Mouse (Mus musculus): ENCODE results near the gene Vcp. TPM values are rescaled to one million over a fixed set of nuclear protein-coding genes. Genes with fewer than 3 reads are reported as not detected.
A peak's percentile ranks its signal among the peaks of the same experiment; 100 is the strongest.

Gene Vcp
- total RNA-seq, 2 experiments from 2014 or later, result 177 to 190 TPM

GRCm38 (mm10) chr4:42978062-42978461, 22.2 kb downstream of the Vcp start:
- no peak for DNase-seq (ENCODE audit: low spot score in 2 of 2)

- no peak for DNase-seq (ENCODE audit: low spot score in 2 of 2)
Observed at GRCm38 (mm10) chr4:42973868-42974267, 26.4 kb downstream of the Vcp start.

- no peak for DNase-seq (ENCODE audit: low spot score in 2 of 2)
Observed at GRCm38 (mm10) chr4:42972952-42973351, 27.4 kb downstream of the Vcp start.

GRCm38 (mm10) chr4:42969304-42969703, 31.0 kb downstream of the Vcp start, which contains the start of gene 1700022I11Rik:
TSS of gene 1700022I11Rik (plus strand) at chr4:42969604.
- DNase-seq (ENCODE audit: low spot score in 2 of 2), result no peak

DNA sequence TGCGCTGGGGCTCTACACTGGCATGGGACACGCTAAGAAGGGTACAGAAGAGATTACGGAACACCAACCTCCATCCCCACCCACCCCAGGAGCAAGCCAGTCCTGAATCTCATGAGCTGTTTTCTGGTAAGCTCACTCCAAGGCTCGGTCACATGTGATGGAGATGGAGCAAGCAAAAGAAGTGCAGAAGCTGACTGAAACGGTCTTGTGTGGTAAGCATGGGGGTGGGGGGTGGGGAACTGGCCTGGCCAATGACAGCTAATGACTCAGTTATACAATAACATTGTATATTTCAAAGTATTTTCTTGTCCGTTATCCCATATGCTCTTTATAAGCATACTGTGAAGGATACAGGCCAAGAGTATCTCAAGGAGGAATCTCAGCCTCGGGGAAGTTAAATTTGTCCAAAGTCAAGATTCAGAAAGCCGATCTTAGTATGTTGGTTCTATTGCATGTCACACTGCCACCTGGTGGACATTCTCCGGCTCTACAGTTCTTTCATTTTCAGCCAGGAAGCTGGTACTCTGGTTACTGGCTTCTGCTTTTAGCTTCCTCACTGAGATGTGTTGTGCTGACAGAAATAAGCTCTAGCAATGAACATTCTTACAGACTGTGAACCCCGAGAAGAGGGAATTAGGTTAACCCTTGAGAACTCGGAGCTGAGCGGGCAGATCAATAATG, 35.1 kb downstream of the Vcp start:
- peak in 1 of 2 experiments; percentile 75 for DNase-seq (ENCODE audit: low spot score in 2 of 2)

DNA sequence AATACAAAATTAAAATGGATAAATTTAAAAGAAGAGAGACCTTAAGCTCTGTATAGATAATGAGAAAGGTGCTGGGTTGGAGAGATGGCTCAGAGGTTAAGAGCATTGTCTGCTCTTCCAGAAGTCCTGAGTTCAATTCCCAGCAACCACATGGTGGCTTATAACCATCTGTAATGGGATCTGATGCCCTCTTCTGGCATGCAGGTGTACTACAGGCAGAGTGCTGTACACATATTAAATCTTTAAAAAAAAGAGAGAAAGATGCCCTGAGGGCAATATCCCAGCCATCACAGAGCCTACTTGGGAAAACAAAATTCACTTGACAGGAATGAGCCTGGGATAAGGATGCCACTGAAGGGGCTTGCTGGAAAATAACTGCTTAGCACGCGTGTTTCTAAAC, 36.8 kb downstream of the Vcp start:
- DNase-seq (ENCODE audit: low spot score in 2 of 2), result no peak

GRCm38 (mm10) chr4:42961592-42961991, 38.7 kb downstream of the Vcp start:
- peak; percentile 50 to 84 for DNase-seq (ENCODE audit: low spot score in 2 of 2)

- DNase-seq (ENCODE audit: low spot score in 2 of 2), result no peak
Observed at GRCm38 (mm10) chr4:42959382-42959781, 40.9 kb downstream of the Vcp start.

GRCm38 (mm10) chr4:42958942-42959341, 41.4 kb downstream of the Vcp start:
- no peak for DNase-seq (ENCODE audit: low spot score in 2 of 2)

DNA sequence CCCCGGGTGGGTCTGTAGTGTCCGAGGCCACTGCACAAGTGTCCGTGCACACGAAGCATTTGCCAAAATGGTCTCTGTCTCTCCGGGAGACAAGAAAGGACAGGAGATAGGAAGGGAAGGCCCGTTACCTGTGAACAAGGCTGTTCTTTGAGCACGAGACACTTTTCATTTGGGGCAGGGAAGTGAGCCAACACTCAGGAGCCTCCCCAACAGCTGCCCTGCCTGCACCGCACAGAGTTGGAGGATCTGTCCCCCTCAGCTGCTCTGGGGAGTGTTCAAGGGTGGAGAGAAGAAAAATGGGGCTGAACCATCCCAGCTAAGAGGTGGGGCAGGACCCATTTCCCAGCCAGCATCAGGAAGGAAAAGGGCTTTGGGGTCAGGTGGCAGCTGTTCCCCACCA, 42.3 kb downstream of the Vcp start:
- no peak for DNase-seq (ENCODE audit: low spot score in 2 of 2)

DNA sequence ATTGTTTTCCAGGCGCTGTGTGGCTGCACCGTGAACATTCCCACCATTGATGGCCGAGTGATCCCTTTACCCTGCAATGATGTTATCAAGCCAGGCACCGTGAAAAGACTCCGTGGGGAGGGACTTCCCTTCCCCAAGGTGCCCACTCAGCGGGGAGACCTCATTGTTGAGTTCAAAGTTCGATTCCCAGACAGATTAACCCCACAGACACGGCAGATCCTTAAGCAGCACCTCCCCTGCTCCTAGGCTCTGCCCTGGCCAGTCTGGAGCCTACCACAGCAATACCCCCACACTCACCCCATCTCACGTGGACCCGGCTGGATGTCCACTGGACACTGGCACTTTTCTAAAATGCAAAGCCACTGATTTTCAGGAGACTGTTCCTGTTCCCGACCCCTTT, 43.0 kb downstream of the Vcp start:
- no peak for DNase-seq (ENCODE audit: low spot score in 2 of 2)

GRCm38 (mm10) chr4:42956581-42956980, 43.7 kb downstream of the Vcp start:
- no peak for DNase-seq (ENCODE audit: low spot score in 2 of 2)

GRCm38 (mm10) chr4:42955200-42955599, 45.1 kb downstream of the Vcp start:
- DNase-seq (ENCODE audit: low spot score in 2 of 2), result no peak

GRCm38 (mm10) chr4:42954297-42954696, 46.0 kb downstream of the Vcp start:
- peak; percentile 70 to 90 for DNase-seq (ENCODE audit: low spot score in 2 of 2)

DNA sequence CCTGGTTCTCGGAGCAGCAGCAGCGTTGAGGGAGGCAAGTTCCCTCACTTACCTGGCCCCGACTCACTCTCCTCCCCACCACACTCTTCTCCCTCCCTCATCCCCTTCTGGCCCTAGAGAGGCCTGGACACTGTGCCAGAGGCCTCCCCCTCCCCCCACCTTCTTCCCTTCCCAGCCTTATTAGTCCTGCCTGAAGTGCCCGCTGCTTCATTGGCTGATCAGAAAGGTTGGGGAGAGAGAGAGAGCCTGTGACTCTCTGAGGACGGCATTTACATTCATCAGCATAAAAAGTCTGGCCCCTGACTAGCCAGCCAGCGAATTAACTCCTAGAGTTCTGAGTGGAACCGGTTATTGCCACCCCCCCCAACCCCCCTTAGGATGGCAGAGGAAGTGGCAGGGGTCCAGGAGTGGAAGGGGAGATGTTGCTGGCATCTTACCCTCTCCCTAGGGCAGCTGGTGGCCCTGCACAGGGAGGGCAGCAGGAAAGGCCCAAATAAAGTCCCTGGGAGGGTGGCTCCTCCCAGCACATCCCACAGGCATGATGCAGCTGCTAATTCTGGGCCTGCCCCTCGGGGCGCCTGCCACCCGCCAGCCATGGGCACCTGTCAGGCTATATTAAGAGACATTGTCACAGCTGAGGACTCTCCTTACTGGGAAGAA, 46.7 kb downstream of the Vcp start:
- DNase-seq (ENCODE audit: low spot score in 2 of 2), result peak; percentile 13 to 47

- DNase-seq (ENCODE audit: low spot score in 2 of 2), result peak in 1 of 2 experiments; percentile 18
Observed at GRCm38 (mm10) chr4:42952563-42952962, 47.7 kb downstream of the Vcp start.

- DNase-seq (ENCODE audit: low spot score in 2 of 2), result peak in 1 of 2 experiments; percentile 17
Observed at GRCm38 (mm10) chr4:42951206-42952195, 48.8 kb downstream of the Vcp start.

DNA sequence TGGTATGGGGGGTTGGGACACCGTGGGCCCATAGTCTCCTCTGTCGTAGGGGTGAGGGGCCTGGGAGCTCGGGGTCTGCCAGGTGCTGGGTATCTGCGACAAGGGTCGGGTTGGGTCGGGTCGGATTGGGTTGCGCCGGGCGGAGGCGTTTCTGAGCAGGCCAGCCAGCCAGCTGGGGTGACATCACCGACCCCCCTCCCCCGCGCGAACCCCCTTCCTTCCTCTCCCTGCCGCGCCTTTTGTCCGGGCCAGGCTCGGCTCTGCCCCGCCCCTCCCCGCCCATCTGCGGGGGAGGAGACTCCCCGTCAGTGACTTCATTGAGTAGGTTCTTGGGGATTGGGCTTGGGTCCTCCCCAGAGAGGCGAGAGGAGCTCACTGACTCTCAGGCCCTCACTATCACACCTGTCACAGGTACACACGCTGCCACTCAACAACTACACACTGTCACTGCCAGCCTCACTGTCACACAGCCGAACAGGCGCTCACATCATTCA, 50.2 kb downstream of the Vcp start:
- DNase-seq (ENCODE audit: low spot score in 2 of 2), result peak; percentile 80 to 91

DNA sequence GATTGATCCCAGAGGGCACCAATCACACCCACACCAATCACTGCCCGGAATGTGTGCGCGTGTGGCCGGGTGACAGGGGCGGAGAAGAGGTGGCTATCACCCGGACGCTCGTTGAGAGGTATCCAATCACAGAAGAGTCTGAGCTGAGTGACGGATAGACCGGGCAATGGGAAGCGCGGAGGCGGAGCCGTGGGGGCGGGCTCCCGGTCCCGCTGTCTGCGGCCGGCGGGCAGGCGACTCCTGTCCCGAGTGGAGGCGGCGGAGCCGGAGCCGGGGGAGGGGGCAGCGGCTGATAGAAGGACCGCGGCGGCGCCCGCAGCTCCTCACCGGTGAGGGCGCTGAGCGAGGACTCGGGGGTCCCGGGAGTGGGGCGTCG, 50.6 kb downstream of the Vcp start, which contains the start of gene Dnajb5:
Gene Dnajb5, plus strand, starts transcription at position 139 of the 376 bp plus-strand sequence.
- peak; percentile 99 for DNase-seq (ENCODE audit: low spot score in 2 of 2)

DNA sequence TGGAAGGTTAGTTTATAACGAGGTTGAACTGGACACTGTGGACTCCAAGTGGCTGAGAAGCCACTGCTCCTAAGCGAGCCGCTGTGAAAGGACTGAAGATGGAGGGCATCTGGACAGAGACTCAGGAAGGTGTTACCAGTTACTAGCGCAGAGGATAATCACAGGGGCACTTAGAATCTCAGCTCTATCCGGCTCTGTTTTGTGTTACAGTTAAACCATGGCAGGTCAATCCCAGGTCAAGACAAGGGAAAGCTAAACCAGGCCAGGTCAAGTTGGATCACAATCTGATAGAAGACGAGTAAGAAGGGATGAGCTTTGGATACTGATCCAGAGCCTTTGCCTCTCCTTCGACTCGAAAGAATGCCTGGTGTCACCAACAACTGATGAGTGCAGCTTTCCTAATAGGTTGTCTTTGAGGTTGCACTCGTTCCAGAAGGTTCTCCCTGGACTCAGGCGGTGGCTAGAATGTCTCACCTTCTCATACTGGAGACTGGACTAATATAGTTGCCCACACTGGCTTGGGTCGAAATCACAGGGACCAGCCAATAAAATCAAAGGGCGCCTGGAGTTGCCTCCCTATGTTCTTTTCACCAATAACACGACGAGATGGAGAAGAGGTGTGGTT, 51.1 kb downstream of the Vcp start:
- no peak for DNase-seq (ENCODE audit: low spot score in 2 of 2)

DNA sequence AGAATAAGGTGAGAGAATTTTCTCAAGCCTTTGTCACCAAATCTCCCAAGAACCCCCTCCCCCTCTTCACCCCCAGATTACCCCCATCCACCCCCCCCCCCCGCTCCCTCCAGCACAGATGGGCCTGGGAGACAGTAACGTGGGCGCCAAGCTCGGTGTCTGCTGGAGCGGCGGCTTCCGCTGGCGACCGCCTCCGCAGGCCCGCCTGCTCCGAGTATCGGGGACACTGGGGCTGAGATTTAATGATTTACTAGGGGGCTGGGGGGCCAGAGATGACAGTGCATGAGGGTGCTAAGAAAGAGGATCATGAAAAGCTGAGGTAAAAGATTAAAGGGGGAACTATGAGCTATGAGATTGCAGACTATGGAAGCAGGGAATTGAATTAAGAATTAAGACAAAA, 51.8 kb downstream of the Vcp start:
- peak; percentile 56 to 77 for DNase-seq (ENCODE audit: low spot score in 2 of 2)
